Mouse (Mus musculus) MEL (cell line): ENCODE measurements around the gene Gm10643.
A peak's percentile ranks its signal among the peaks of the same experiment; 100 is the strongest.

ENCODE experiments used
- CTCF ChIP-seq, 3 experiments: IDR thresholded peaks in 2 of 3; conservative IDR thresholded peaks in 1 of 3; 2 replicates each; pipeline ENCODE4 v1.5.1; 2011 to 2012; ENCODE audit warnings: low read length in 3 of 3, low read depth in 2 of 3, mild to moderate bottlenecking in 2 of 3, improper control_type of control experiment in 1 of 3, inconsistent platforms in 1 of 3, mixed read lengths in 1 of 3, moderate library complexity in 1 of 3; ENCODE audit not compliant: control insufficient read depth in 1 of 3, insufficient read depth in 1 of 3, poor library complexity in 1 of 3, severe bottlenecking in 1 of 3
- EP300 ChIP-seq, 2 experiments: IDR thresholded peaks; 2 replicates each; pipeline ENCODE4 v1.6.1; 2011; ENCODE audit warnings: improper control_type of control experiment in 2 of 2, low read length in 2 of 2, low read depth in 1 of 2, mild to moderate bottlenecking in 1 of 2
- HCFC1 ChIP-seq: IDR thresholded peaks from 2 replicates; pipeline ENCODE4 v1.6.1; 2012; ENCODE audit warnings: low read depth, mild to moderate bottlenecking, inconsistent platforms, low read length, improper control_type of control experiment, moderate library complexity
- JUND ChIP-seq: IDR thresholded peaks from 2 replicates; pipeline ENCODE4 v1.6.1; 2011; ENCODE audit warnings: low read depth, mild to moderate bottlenecking, improper control_type of control experiment, low read length
- NRF1 ChIP-seq: IDR thresholded peaks from 2 replicates; pipeline ENCODE4 v1.6.1; 2014; ENCODE audit warnings: low read depth, mild to moderate bottlenecking, inconsistent platforms, low read length, improper control_type of control experiment, moderate library complexity; ENCODE audit not compliant: poor library complexity, insufficient read depth, severe bottlenecking
- POLR2A ChIP-seq, 2 experiments: IDR thresholded peaks; 2 replicates each; pipeline ENCODE4 v1.6.1; 2011 to 2012; ENCODE audit warnings: low read length in 2 of 2, mild to moderate bottlenecking in 2 of 2, control low read depth in 1 of 2, improper control_type of control experiment in 1 of 2, low read depth in 1 of 2, moderate library complexity in 1 of 2; ENCODE audit not compliant: control insufficient read depth in 1 of 2, insufficient read depth in 1 of 2, poor library complexity in 1 of 2
- RAD21 ChIP-seq: IDR thresholded peaks from 2 replicates; pipeline ENCODE4 v1.6.1; 2011; ENCODE audit warnings: mild to moderate bottlenecking, low read depth, low read length, improper control_type of control experiment
- RCOR1 ChIP-seq: IDR thresholded peaks from 2 replicates; pipeline ENCODE4 v1.6.1; 2012; ENCODE audit warnings: low read depth, mild to moderate bottlenecking, inconsistent platforms, low read length, improper control_type of control experiment
- TBP ChIP-seq: IDR thresholded peaks from 2 replicates; pipeline ENCODE4 v1.8.0; 2011; ENCODE audit warnings: low read depth, low read length, improper control_type of control experiment
- USF1 ChIP-seq: IDR thresholded peaks from 2 replicates; pipeline ENCODE4 v1.6.1; 2014; ENCODE audit warnings: low read depth, mild to moderate bottlenecking, inconsistent platforms, low read length, improper control_type of control experiment, moderate library complexity
- USF2 ChIP-seq, 2 experiments: IDR thresholded peaks; 2 replicates each; pipeline ENCODE4 v1.6.1; 2011 to 2012; ENCODE audit warnings: improper control_type of control experiment in 2 of 2, low read length in 2 of 2, borderline replicate concordance in 1 of 2, inconsistent platforms in 1 of 2, low read depth in 1 of 2, mild to moderate bottlenecking in 1 of 2; ENCODE audit not compliant: insufficient read depth in 1 of 2
- ZMIZ1 ChIP-seq: IDR thresholded peaks from 2 replicates; pipeline ENCODE4 v1.6.1; 2012; ENCODE audit warnings: low read depth, mild to moderate bottlenecking, inconsistent platforms, low read length, improper control_type of control experiment, moderate library complexity

DNA sequence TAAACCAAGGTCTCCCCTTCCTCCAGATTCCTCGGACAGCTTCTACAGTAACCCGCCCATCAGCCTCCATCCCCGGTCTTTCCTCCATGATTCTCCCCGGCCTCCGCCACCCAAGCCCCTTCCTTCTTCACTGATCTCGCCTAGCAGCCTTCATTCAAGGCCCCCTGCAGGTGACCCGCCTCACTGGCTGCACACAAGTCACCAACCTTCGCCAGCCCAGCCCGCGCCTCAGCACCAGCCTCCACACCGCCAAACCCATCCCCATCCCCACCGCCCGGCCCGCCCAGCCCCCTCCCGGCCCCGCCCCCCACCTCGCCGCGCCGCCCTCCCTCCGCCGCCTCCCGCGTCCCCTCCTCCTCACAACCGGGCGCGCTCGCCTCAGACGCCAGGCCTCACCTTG, 39.3 kb upstream of the Gm10643 start:
- TF ChIP-seq RCOR1, result no peak
- TF ChIP-seq USF2 (IDR thresholded peaks at IDR 0.05; ENCODE audit: borderline replicate concordance in 1 of 2, insufficient read depth in 1 of 2, low read depth in 1 of 2, low read length in 2 of 2), result no peak
- no peak for TF ChIP-seq RAD21
- peak in 2 of 3 experiments; percentile 16 to 20; a peak in 2 of 6 replicates for TF ChIP-seq CTCF (IDR thresholded peaks at IDR 0.05 in 2 of 3, conservative IDR thresholded peaks at IDR 0.05 in 1 of 3; ENCODE audit: control insufficient read depth in 1 of 3, insufficient read depth in 1 of 3, low read depth in 2 of 3, low read length in 3 of 3, poor library complexity in 1 of 3, severe bottlenecking in 1 of 3)
- TF ChIP-seq POLR2A (IDR thresholded peaks at IDR 0.05; ENCODE audit: control insufficient read depth in 1 of 2, insufficient read depth in 1 of 2, low read depth in 1 of 2, low read length in 2 of 2, poor library complexity in 1 of 2), result no peak
- TF ChIP-seq ZMIZ1, result 0 out of 2 replicates have a peak, but pooled peaks have one; percentile 38
- no peak for TF ChIP-seq EP300 (IDR thresholded peaks at IDR 0.05; ENCODE audit: low read depth in 1 of 2, low read length in 2 of 2)
- TF ChIP-seq TBP, result no peak
- TF ChIP-seq NRF1, result no peak
- no peak for TF ChIP-seq JUND
- no peak for TF ChIP-seq USF1
- TF ChIP-seq HCFC1, result no peak
